Mouse (Mus musculus): ENCODE data around the gene Vdr. TPM values are rescaled to one million over a fixed set of nuclear protein-coding genes. Genes with fewer than 3 reads are reported as not detected.

The Vdr gene
- polyA plus RNA-seq, 1 experiment from 2014 or later = 1.2 TPM

- peak overlapping the region; percentile 2; the same call in 1 of the 2 replicates for H3K4me3 ChIP-seq
- 18% methylated on average over 10 of the region's 10 CpGs for WGBS
- ATAC-seq (replicated peaks; ENCODE audit: insufficient number of reproducible peaks, insufficient read depth, low FRiP score, low read depth) = peak; percentile 36; the same call in 1 of the 2 replicates
These were observed 89.0 kb downstream of the Vdr start for GRCm38 (mm10) chr15:97821321-97821982.

GRCm38 (mm10) chr15:97819937-97820336 is 90.5 kb downstream of the Vdr start:
- ATAC-seq (replicated peaks; ENCODE audit: insufficient number of reproducible peaks, insufficient read depth, low FRiP score, low read depth) = no peak
- Histone ChIP-seq H3K4me3 (no peak overlapping the region), H3K9me3 (replicated peaks) (no peaks in the 10 kb centered on the region), H3K4me2 (no peak overlapping the region), H3K36me3 (peaks cover 4% of the 10 kb centered on the region; the same call in 1 of the 2 replicates), H3K4me1 (replicated peaks) (peaks cover 60% of the 10 kb centered on the region), H3K9ac (no peak overlapping the region), H3K27me3 (no peaks in the 10 kb centered on the region), H3K27ac (no peak overlapping the region)
- 83% methylated on average over 9 of the region's 9 CpGs for WGBS

More at GRCm38 (mm10) chr15:97821321-97821982, 89.0 kb downstream of the Vdr start:
- Histone ChIP-seq H3K4me2 (peak overlapping the region; percentile 37), H3K36me3 (peaks cover 4% of the 10 kb centered on the region; the same call in 1 of the 2 replicates), H3K9me3 (replicated peaks) (no peaks in the 10 kb centered on the region), H3K4me1 (replicated peaks) (peaks cover 67% of the 10 kb centered on the region), H3K27me3 (no peaks in the 10 kb centered on the region), H3K27ac (peak overlapping the region; percentile 80), H3K9ac (0 out of 2 replicates have a peak overlapping the region, but pooled peaks have one; percentile 18)

GRCm38 (mm10) chr15:97816199-97816994 is 94.0 kb downstream of the Vdr start:
- WGBS = 85% methylated on average over 17 of the region's 17 CpGs
- Histone ChIP-seq H3K4me1 (replicated peaks) (peaks cover 60% of the 10 kb centered on the region), H3K9ac (no peak overlapping the region)

GRCm38 (mm10) chr15:97815254-97815653 is 95.2 kb downstream of the Vdr start:
- no peaks in the 10 kb centered on the region for H3K27me3 ChIP-seq
- H3K36me3 ChIP-seq = peaks cover 8% of the 10 kb centered on the region
- H3K4me3 ChIP-seq = no peak overlapping the region
- 0 out of 2 replicates have a peak overlapping the region, but pooled peaks have one; percentile 5 for H3K27ac ChIP-seq
- ATAC-seq (replicated peaks; ENCODE audit: insufficient number of reproducible peaks, insufficient read depth, low FRiP score, low read depth) = no peak
- no peak overlapping the region for H3K9ac ChIP-seq
- WGBS = 92% methylated on average over 4 of the region's 4 CpGs
- H3K9me3 ChIP-seq (replicated peaks) = no peaks in the 10 kb centered on the region
- H3K4me1 ChIP-seq (replicated peaks) = peaks cover 52% of the 10 kb centered on the region
- H3K4me2 ChIP-seq = no peak overlapping the region

More at GRCm38 (mm10) chr15:97816199-97816994, 94.0 kb downstream of the Vdr start:
- ATAC-seq (replicated peaks; ENCODE audit: insufficient number of reproducible peaks, insufficient read depth, low FRiP score, low read depth) = no peak
- H3K27me3 ChIP-seq = no peaks in the 10 kb centered on the region
- no peaks in the 10 kb centered on the region for H3K36me3 ChIP-seq
- no peak overlapping the region for H3K4me2 ChIP-seq
- no peak overlapping the region for H3K27ac ChIP-seq
- no peaks in the 10 kb centered on the region for H3K9me3 ChIP-seq (replicated peaks)
- H3K4me3 ChIP-seq = no peak overlapping the region

- Histone ChIP-seq H3K9me3 (replicated peaks) (no peaks in the 10 kb centered on the region), H3K4me1 (replicated peaks) (peaks cover 48% of the 10 kb centered on the region), H3K36me3 (peaks cover 13% of the 10 kb centered on the region), H3K27ac (peak overlapping the region; percentile 5; the same call in 1 of the 2 replicates), H3K4me2 (no peak overlapping the region), H3K4me3 (no peak overlapping the region), H3K9ac (no peak overlapping the region), H3K27me3 (no peaks in the 10 kb centered on the region)
- no peak for ATAC-seq (replicated peaks; ENCODE audit: insufficient number of reproducible peaks, insufficient read depth, low FRiP score, low read depth)
- 37% methylated on average over 5 of the region's 5 CpGs for WGBS
These were observed 95.7 kb downstream of the Vdr start for GRCm38 (mm10) chr15:97814703-97815102.

- peaks cover 23% of the 10 kb centered on the region for H3K36me3 ChIP-seq
- peak overlapping the region; percentile 60 for H3K27ac ChIP-seq
- no peak overlapping the region for H3K4me2 ChIP-seq
- no peaks in the 10 kb centered on the region for H3K9me3 ChIP-seq (replicated peaks)
- ATAC-seq (replicated peaks; ENCODE audit: insufficient number of reproducible peaks, insufficient read depth, low FRiP score, low read depth) = no peak
- H3K4me1 ChIP-seq (replicated peaks) = peaks cover 47% of the 10 kb centered on the region
- 54% methylated on average over 21 of the region's 21 CpGs for WGBS
- H3K4me3 ChIP-seq = no peak overlapping the region
- H3K27me3 ChIP-seq = no peaks in the 10 kb centered on the region
- no peak overlapping the region for H3K9ac ChIP-seq
These were observed 96.8 kb downstream of the Vdr start for GRCm38 (mm10) chr15:97813452-97814204.

GRCm38 (mm10) chr15:97812875-97813274 is 97.6 kb downstream of the Vdr start:
- Histone ChIP-seq H3K9me3 (replicated peaks) (no peaks in the 10 kb centered on the region), H3K27ac (peak overlapping the region; percentile 60), H3K4me1 (replicated peaks) (peaks cover 47% of the 10 kb centered on the region), H3K4me2 (no peak overlapping the region), H3K4me3 (no peak overlapping the region), H3K27me3 (no peaks in the 10 kb centered on the region), H3K36me3 (peaks cover 28% of the 10 kb centered on the region), H3K9ac (no peak overlapping the region)
- WGBS = 75% methylated on average over 7 of the region's 7 CpGs
- no peak for ATAC-seq (replicated peaks; ENCODE audit: insufficient number of reproducible peaks, insufficient read depth, low FRiP score, low read depth)

GRCm38 (mm10) chr15:97812126-97812525 is 98.3 kb downstream of the Vdr start:
- Histone ChIP-seq H3K4me2 (no peak overlapping the region; the same call in 1 of the 2 replicates), H3K27ac (peak overlapping the region; percentile 60), H3K27me3 (no peaks in the 10 kb centered on the region), H3K9ac (no peak overlapping the region), H3K4me3 (no peak overlapping the region), H3K36me3 (peaks cover 35% of the 10 kb centered on the region), H3K9me3 (replicated peaks) (no peaks in the 10 kb centered on the region), H3K4me1 (replicated peaks) (peaks cover 47% of the 10 kb centered on the region)
- ATAC-seq (replicated peaks; ENCODE audit: insufficient number of reproducible peaks, insufficient read depth, low FRiP score, low read depth) = peak; percentile 68
- 47% methylated on average over 6 of the region's 6 CpGs for WGBS

GRCm38 (mm10) chr15:97811307-97811706 is 99.1 kb downstream of the Vdr start:
- Histone ChIP-seq H3K9me3 (replicated peaks) (no peaks in the 10 kb centered on the region), H3K27me3 (no peaks in the 10 kb centered on the region), H3K4me1 (replicated peaks) (peaks cover 47% of the 10 kb centered on the region), H3K9ac (no peak overlapping the region), H3K4me3 (no peak overlapping the region), H3K4me2 (no peak overlapping the region), H3K27ac (peak overlapping the region; percentile 60), H3K36me3 (peaks cover 41% of the 10 kb centered on the region)
- WGBS = 89% methylated on average over 9 of the region's 9 CpGs
- no peak for ATAC-seq (replicated peaks; ENCODE audit: insufficient number of reproducible peaks, insufficient read depth, low FRiP score, low read depth)

GRCm38 (mm10) chr15:97810399-97810798 is 100.0 kb downstream of the Vdr start:
- WGBS = 83% methylated on average over 5 of the region's 5 CpGs
- H3K36me3 ChIP-seq = peaks cover 45% of the 10 kb centered on the region
- no peak overlapping the region for H3K9ac ChIP-seq
- no peak overlapping the region for H3K4me2 ChIP-seq
- no peaks in the 10 kb centered on the region for H3K9me3 ChIP-seq (replicated peaks)
- peaks cover 43% of the 10 kb centered on the region for H3K4me1 ChIP-seq (replicated peaks)
- H3K27ac ChIP-seq = no peak overlapping the region
- no peak overlapping the region for H3K4me3 ChIP-seq
- ATAC-seq (replicated peaks; ENCODE audit: insufficient number of reproducible peaks, insufficient read depth, low FRiP score, low read depth) = no peak
- no peaks in the 10 kb centered on the region for H3K27me3 ChIP-seq

- Histone ChIP-seq H3K4me1 (replicated peaks) (peaks cover 39% of the 10 kb centered on the region), H3K27me3 (no peaks in the 10 kb centered on the region), H3K4me3 (no peak overlapping the region), H3K4me2 (no peak overlapping the region), H3K9ac (no peak overlapping the region), H3K27ac (no peak overlapping the region), H3K36me3 (peaks cover 49% of the 10 kb centered on the region), H3K9me3 (replicated peaks) (no peaks in the 10 kb centered on the region)
- WGBS = 86% methylated on average over 5 of the region's 5 CpGs
- ATAC-seq (replicated peaks; ENCODE audit: insufficient number of reproducible peaks, insufficient read depth, low FRiP score, low read depth) = no peak
These were observed 100.5 kb downstream of the Vdr start for GRCm38 (mm10) chr15:97809942-97810341.
